Mouse (Mus musculus): Measurements from ENCODE around the gene Ewsr1. TPM values are rescaled to one million over a fixed set of nuclear protein-coding genes. Genes with fewer than 3 reads are reported as not detected.

Ewsr1 gene
- total RNA-seq, 4 experiments from 2014 or later, result 207 to 451 (median 331) TPM

DNA sequence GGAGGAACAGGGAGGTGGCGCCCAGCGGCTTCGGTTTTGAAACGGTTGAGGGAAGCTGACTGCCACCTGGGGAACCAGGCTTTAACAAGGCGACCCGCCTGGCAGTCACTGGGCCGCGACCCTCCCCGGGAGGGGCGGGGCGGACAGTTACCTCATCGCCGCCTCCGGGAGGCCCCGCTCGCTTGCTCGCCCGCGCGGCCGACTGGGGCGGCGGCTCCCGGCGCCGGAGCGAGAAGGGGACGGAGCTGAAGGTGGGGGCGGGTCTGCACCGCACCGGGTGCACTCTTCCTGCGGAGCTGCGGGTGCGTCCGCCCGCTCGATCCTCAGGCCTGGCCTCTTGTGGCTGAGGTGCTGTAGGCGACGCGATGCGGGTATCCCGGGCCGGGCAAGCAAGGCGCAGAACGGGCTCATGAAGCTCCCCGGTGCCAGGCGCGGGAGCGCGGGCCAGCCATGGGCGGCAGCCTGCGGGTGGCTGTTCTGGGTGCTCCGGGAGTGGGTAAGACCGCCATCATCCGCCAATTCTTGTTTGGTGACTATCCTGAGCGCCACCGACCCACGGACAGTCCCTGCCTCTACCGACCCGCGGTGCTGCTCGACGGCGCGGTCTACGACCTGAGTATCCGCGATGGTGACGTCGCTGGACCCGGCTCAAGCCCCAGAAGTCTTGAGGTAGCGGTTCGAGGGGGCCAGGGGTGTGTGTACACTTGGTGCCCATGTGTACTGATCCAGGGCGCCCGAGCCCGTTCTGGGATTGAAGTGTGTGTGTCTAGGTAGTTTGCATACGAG, 41.0 kb downstream of the Ewsr1 start, which contains the start of gene Rasl10a:
Gene Rasl10a, plus strand, starts transcription at position 273 of the 786 bp plus-strand sequence.
- DNase-seq, result no peak

- no peak for DNase-seq
Measured at GRCm38 (mm10) chr11:5057541-5057855, 41.6 kb downstream of the Ewsr1 start.

GRCm38 (mm10) chr11:5057064-5057463, 42.0 kb downstream of the Ewsr1 start:
- no peak for DNase-seq

- no peak for DNase-seq
Measured at GRCm38 (mm10) chr11:5055945-5056938, 42.8 kb downstream of the Ewsr1 start.

DNA sequence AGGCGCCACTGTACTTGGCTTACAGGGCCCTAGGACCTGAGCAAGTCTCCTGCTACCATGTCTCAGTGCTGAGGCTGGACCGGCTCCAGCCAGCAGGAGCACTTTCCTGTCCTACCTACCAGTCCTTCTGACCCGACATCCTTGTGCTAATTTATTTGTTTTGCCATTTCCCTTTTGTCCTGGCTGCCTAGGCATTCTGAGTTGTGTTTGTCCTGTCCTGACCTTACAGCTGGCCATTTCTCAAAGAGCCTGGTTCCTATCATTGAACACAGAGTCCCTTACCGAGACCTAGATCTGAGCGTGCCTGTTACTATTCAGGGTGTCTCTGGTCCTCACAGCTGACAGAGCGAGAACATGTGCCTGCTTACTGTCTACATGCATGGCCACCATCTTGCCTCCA, 44.2 kb downstream of the Ewsr1 start:
- no peak for DNase-seq

GRCm38 (mm10) chr11:5054151-5054550, 44.9 kb downstream of the Ewsr1 start:
- DNase-seq, result no peak

DNA sequence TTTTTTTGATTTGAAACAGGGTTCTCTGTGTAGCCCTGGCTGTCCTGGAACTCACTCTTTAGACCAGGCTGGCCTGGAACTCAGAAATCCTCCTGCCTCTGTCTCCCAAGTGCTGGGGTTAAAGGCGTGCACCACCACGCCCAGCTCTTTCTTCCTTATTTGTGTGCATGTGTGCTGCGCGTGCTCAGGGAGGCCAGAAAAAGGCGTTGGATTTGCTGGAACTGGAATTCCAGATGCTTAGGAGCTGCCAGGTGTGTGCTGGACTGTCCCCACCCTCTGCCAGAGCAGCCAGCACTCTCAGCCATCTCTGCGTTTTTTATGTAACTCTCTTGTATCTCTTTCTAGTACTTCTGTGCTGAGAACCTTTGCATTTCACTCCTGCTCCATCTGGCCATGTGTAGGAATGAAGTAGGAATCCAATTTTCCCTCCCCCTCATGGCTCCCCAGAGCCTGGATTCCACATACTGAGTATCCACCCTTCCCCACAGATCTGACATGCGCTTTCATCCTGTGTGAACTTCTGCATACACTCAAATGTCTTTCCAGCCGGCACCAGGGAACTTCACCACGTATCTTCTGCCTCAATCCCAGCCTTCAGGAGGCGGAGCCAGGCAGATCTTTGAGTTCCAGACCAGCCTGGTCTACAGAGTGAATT, 46.7 kb downstream of the Ewsr1 start:
- DNase-seq, result no peak

GRCm38 (mm10) chr11:5051629-5052028, 47.4 kb downstream of the Ewsr1 start:
- no peak for DNase-seq

- DNase-seq, result no peak
Measured at GRCm38 (mm10) chr11:5046321-5046926, 52.6 kb downstream of the Ewsr1 start.

DNA sequence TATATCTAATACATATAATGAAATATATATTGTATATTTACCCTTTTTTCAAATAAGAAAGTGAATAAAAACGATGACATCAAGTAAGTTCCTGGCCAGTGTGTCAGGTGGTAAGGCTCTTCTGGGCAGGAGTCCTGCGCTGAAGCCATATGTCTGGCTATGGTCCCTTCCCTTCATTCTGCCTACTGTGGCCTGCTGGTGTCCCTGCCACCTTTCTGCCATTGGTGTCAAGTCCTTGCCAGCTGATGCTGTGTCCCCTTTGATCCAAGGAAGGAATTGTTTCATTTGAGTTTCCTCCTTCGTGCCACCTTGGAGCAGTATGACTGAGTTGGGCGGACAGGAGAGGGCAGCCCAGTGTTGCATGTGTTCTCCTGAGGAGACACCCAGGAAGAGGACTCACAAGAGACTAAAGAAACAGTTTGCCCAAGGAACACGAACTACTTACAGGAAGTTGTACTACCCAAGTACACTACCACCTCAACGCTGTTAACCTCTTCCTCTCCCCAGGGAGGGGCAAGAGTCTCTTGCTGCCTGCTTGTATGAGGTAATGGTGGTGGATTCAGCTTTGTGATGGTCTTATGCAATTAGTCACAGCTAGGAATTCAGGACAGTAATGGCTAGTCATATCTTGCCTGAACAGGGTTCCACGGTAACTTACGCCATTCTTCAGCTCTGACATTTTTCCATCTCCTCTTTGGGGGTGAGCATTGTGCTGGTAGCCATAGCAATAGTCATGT, 56.3 kb downstream of the Ewsr1 start:
- DNase-seq, result no peak

DNA sequence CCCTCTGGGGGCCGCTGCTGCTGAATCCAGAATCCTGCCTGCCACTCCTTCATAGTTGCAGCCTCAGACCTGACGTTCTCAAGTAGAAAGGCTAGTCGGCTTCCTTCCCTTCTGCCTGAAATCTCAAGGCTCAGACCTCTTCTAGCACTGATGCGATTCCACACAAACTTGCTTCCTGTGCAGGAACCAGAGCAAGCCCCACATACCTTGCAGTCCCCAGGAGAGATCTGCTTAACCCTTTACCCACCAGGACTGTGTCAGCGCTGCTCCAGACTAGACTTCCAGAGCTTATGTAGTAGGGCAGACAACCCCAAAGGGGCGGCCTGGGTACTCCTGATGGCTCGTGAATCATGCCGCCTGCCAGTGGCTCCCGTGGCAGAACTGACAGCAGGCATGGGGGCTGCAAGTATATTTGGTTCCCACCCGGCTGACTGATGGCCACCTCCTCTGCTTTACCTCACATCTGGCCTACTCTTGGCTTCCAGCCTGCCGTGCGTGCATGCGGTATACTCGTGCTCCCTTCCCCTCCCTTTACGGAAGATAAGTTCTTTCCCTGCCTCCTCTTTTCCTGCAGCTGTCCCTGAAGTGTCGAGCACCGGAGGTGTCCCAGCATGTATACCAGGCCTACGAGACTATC, 57.8 kb downstream of the Ewsr1 start:
- no peak for DNase-seq

DNA sequence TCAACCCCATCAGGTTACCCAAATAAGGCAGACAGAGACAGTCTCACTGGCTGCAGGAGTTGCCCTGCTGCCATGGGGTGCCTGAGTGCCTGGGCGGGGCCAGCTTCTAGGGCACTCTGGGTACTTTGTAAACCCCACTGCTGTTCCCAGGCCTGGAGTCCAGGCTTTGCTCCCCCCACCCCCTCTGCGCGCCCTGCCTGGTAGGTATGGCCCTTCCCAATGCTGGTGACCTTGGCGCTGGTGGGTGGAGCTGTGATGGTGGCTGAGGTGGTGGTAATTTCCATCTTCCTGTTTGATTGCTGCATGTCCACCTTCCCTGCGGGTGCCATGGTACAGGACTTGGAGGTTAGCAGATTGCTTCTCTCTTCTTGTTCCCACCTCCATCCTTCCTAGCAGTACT, 58.5 kb downstream of the Ewsr1 start:
- DNase-seq, result no peak

DNA sequence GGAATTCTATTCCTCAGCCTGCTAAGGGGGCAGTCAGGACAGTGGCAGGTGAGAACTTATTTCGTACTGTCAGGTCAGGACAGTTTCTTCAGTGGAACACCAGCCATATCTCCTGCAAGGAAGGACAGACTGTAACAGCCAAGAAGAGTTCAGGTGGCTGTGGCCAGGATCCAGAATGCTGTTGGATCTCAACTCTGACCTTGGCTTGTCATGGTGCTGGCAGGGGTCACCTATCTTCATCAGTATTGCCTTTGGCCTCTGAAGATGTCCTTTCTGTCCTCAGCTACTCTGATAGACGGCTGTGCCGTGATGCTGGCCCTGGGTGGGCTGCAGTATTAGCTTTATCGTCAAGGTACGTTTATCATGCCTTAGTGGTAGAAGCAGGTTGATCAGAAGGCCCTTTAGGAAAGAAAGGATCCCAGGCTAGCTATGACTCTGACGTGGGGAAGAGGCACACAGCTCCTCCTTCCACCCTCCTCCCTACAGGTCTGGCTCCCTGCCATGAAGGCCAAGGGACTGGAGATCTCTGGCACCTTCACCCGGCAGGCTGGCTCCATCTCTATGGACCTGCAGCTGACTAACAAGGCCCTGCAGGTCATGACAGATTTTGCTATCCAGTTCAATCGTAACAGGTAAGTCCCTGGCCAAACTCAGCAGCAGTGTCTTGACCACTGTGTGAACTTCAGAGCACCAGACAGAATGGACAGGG, 61.8 kb downstream of the Ewsr1 start:
- peak; percentile 71 for DNase-seq

GRCm38 (mm10) chr11:5035421-5035820, 63.6 kb downstream of the Ewsr1 start:
- DNase-seq, result no peak

DNA sequence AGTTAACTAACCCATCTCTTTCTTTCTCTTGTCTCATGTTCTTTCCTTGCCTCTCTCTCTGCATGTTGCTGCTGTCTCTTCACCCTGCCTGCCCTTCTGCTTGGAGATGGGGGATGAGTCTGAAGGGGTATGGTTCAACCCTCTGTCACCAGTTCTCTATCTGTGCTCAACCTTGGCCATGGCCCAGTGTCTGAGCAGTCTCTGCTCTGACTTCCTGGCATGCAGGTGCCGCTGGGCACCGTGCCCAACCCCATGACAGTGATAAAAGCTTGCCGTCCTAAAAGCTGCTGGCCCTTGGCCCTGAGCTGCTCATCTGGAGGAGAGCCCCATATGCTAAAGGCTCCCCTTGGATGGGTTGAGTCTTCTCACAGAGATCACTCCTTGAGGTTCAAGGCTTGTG, 65.9 kb downstream of the Ewsr1 start:
- peak; percentile 79 for DNase-seq

- no peak for DNase-seq
Measured at GRCm38 (mm10) chr11:5032706-5033105, 66.4 kb downstream of the Ewsr1 start.

- DNase-seq, result no peak
Measured at GRCm38 (mm10) chr11:5028228-5028627, 70.8 kb downstream of the Ewsr1 start.

DNA sequence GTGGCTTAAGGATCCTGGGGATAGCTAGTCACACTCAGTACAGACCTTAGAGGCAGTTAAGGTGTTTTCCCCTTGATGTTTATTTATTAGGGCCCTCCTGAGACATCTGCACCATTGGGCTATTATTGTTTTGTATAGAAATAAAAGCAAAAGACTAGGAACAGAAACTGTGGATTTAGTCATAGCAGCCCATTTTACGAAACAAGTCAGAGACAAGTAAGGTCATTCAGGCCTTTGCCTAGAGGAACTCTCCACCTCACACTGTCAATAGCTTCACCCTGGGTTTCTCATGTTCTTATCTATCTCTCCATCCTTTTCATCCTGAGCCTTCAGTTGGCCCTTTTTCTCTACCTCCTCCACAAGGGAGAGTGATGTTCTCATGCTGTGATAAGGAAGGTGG, 74.0 kb downstream of the Ewsr1 start:
- no peak for DNase-seq
